Mouse (Mus musculus) midbrain, embryonic 16.5 days (tissue): ENCODE measurements at regions not wholly inside any gene's neighbourhood (a gene's known extent, or its start where the extent isn't known, plus 50 kb on each side); places are given as distances from the start of the nearest gene placed in this dataset.
A peak's percentile ranks its signal among the peaks of the same experiment; 100 is the strongest.

Experiments
- ATAC-seq: fragments of 200-750 bp; cut with Nextera tagmentation; 2 replicates; pipeline ENCODE4 v1.8.0; 2017; ENCODE audit warnings: moderate TSS enrichment
- H3K27ac ChIP-seq: fragments of 300-500 bp; sonication (generic); 2 replicates; pipeline ENCODE4 v1.5.1; 2014; ENCODE audit warnings: mild to moderate bottlenecking, low read length, mixed read lengths
- H3K27me3 ChIP-seq: fragments of 300-500 bp; sonication (generic); 2 replicates; pipeline ENCODE4 v1.6.1; 2014; ENCODE audit warnings: low read depth, low read length, mixed read lengths; ENCODE audit not compliant: control insufficient read depth, insufficient read depth
- H3K36me3 ChIP-seq: fragments of 300-500 bp; sonication (generic); 2 replicates; pipeline ENCODE4 v1.6.1; 2014; ENCODE audit warnings: mild to moderate bottlenecking, low read length, moderate library complexity, mixed read lengths; ENCODE audit not compliant: control insufficient read depth, insufficient read depth
- H3K4me1 ChIP-seq: fragments of 300-500 bp; sonication (generic); 2 replicates; pipeline ENCODE4 v1.6.1; 2014; ENCODE audit warnings: mild to moderate bottlenecking, low read length, mixed read lengths; ENCODE audit not compliant: control insufficient read depth, insufficient read depth
- H3K4me2 ChIP-seq: fragments of 300-500 bp; sonication (generic); 2 replicates; pipeline ENCODE4 v1.6.1; 2014; ENCODE audit warnings: mild to moderate bottlenecking, low read length, mixed read lengths
- H3K4me3 ChIP-seq: fragments of 300-500 bp; sonication (generic); 2 replicates; pipeline ENCODE4 v1.5.1; 2014; ENCODE audit warnings: low read depth, mild to moderate bottlenecking, low read length, moderate library complexity, mixed read lengths
- H3K9ac ChIP-seq: fragments of 300-500 bp; sonication (generic); 2 replicates; pipeline ENCODE4 v1.6.1; 2014; ENCODE audit warnings: low read depth, low read length, mixed read lengths
- H3K9me3 ChIP-seq: fragments of 300-500 bp; sonication (generic); replicated peaks from 2 replicates; pipeline ENCODE4 v1.6.1; 2014; ENCODE audit warnings: mild to moderate bottlenecking, low read length, mixed read lengths; ENCODE audit not compliant: control insufficient read depth, poor library complexity, severe bottlenecking
- WGBS: fragments of 180-500 bp; shearing (Covaris S2); extraction: QIAGEN DNeasy Blood & Tissue Kit; methylation state at CpG from one replicate; pipeline ENCODE4 v1.1.7; 2014; 5-methylcytosine and 5-hydroxymethylcytosine counted together

DNA sequence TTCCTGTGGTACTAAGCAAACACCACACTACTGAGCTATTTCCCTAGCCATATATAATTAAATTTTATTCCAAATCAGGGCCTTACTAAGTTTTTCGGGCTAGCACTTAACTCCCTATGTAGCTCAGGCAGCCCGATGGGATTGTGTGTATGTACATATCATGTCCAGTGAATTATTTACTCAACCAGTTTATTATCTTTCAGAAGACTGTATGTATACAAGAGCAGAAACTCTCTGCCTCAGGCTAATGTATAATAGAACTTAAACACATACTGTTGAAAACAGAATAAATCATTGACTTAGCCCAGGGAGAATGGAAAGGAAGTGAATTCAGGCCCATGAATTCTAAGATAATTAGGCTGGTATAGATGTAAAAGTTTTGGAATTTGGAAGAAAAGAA lies 74.1 kb upstream of the Gnai1 start:
- WGBS, result 84% methylated on average over 2 of the region's 2 CpGs
- no peaks in the 10 kb centered on the region for H3K9me3 ChIP-seq
- no peak for ATAC-seq
- no peak overlapping the region for H3K4me3 ChIP-seq
- H3K4me2 ChIP-seq, result no peak overlapping the region
- H3K9ac ChIP-seq, result no peak overlapping the region
- H3K27ac ChIP-seq, result no peak overlapping the region
- no peaks in the 10 kb centered on the region for H3K4me1 ChIP-seq
- H3K36me3 ChIP-seq, result no peaks in the 10 kb centered on the region
- no peaks in the 10 kb centered on the region for H3K27me3 ChIP-seq

DNA sequence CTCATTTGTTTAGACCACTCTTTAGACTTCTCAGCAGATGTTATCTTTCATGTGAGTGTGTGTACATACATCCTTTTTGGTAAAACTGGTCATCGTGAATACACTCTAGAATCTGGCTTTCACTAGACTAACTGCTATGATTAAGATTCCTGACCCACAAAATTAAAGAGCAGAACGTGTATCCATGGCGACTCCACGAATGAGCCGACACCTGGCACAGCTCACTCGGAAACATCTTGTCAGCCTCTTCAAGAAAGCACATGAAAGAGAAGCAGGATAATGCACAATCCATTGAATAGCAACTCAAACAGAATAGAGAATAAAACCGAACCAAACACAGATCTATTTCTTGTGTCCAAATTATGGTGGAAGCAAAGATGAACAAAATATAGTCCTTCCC lies 73.1 kb upstream of the Gnai1 start:
- no peak overlapping the region for H3K27ac ChIP-seq
- H3K4me2 ChIP-seq, result no peak overlapping the region
- no peaks in the 10 kb centered on the region for H3K27me3 ChIP-seq
- ATAC-seq, result peak; percentile 76
- 33% methylated on average over 7 of the region's 7 CpGs for WGBS
- no peak overlapping the region for H3K9ac ChIP-seq
- no peaks in the 10 kb centered on the region for H3K36me3 ChIP-seq
- H3K9me3 ChIP-seq, result no peaks in the 10 kb centered on the region
- H3K4me1 ChIP-seq, result no peaks in the 10 kb centered on the region
- H3K4me3 ChIP-seq, result no peak overlapping the region

DNA sequence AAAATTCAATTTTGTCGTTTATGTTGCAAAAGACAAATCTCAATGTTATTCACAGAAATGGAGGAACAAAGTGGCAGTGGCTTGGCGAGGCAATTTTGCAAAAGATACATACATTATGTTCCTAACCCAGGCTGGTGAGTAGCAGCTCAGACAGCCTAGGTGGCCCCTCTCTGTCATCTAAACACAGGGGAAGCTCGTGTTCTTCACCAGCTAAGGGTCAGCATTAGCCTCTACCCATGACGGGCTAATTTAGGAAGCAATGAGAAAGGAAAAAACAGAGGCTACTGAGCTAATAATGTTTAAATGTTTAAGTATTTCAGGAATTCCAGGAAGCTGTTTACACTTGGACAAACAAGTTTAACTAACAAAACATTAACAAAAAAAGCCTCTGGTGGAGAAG lies 64.9 kb upstream of the Gnai1 start:
- Histone ChIP-seq H3K9me3 (no peaks in the 10 kb centered on the region), H3K4me1 (no peaks in the 10 kb centered on the region), H3K36me3 (no peaks in the 10 kb centered on the region), H3K9ac (no peak overlapping the region), H3K4me3 (no peak overlapping the region), H3K27ac (no peak overlapping the region), H3K27me3 (no peaks in the 10 kb centered on the region), H3K4me2 (no peak overlapping the region)
- ATAC-seq, result no peak
- 76% methylated on average over 4 of the region's 4 CpGs for WGBS

DNA sequence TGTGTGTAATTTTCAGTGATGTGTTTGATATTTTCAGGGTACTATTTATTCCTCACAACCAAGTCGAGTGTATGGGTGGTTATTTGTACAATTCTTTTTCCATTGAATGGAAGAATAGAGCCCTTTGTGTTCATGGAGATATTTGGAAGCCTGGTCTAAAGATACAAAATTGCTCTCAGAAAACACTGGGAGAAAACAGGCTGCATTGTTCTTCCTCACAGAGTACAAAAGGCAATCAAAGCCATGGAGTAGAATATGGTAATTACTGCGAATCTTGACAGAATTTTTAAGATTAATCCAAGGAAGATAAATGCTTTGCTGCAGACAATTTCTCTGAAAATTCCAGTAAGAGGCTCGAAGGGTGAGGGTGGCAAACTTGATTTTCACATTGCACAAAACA lies 54.7 kb upstream of the Gnai1 start:
- Histone ChIP-seq H3K4me3 (no peak overlapping the region), H3K27ac (no peak overlapping the region), H3K36me3 (no peaks in the 10 kb centered on the region), H3K9ac (no peak overlapping the region), H3K4me2 (no peak overlapping the region), H3K27me3 (no peaks in the 10 kb centered on the region), H3K9me3 (no peaks in the 10 kb centered on the region), H3K4me1 (no peaks in the 10 kb centered on the region)
- no peak for ATAC-seq
- 33% methylated on average over 3 of the region's 3 CpGs for WGBS
